Mouse (Mus musculus): Measurements from ENCODE around the gene Trp53rkb.
A peak's percentile ranks its signal among the peaks of the same experiment; 100 is the strongest.

Trp53rkb gene

GRCm38 (mm10) chr2:166799615-166800472 lies 7.5 kb downstream of the Trp53rkb start:
- no peak for DNase-seq (ENCODE audit: low spot score)

- DNase-seq (ENCODE audit: low spot score), result no peak
Measured at GRCm38 (mm10) chr2:166800473-166800857, 8.1 kb downstream of the Trp53rkb start.

GRCm38 (mm10) chr2:166801436-166801835 lies 9.1 kb downstream of the Trp53rkb start:
- no peak for DNase-seq (ENCODE audit: low spot score)

GRCm38 (mm10) chr2:166803298-166803697 lies 11.0 kb downstream of the Trp53rkb start:
- DNase-seq (ENCODE audit: low spot score), result no peak

- peak; percentile 89 for DNase-seq (ENCODE audit: low spot score)
Measured at GRCm38 (mm10) chr2:166805250-166806172, 13.2 kb downstream of the Trp53rkb start, which contains the start of gene Arfgef2. Gene Arfgef2 (plus strand): TSS chr2:166805588.

GRCm38 (mm10) chr2:166806173-166806705 lies 13.9 kb downstream of the Trp53rkb start:
- DNase-seq (ENCODE audit: low spot score), result no peak

GRCm38 (mm10) chr2:166806813-166807212 lies 14.5 kb downstream of the Trp53rkb start:
- no peak for DNase-seq (ENCODE audit: low spot score)

- DNase-seq (ENCODE audit: low spot score), result no peak
Measured at GRCm38 (mm10) chr2:166809499-166809898, 17.2 kb downstream of the Trp53rkb start.

- DNase-seq (ENCODE audit: low spot score), result no peak
Measured at GRCm38 (mm10) chr2:166810821-166811220, 18.5 kb downstream of the Trp53rkb start.

- DNase-seq (ENCODE audit: low spot score), result no peak
Measured at GRCm38 (mm10) chr2:166818463-166819143, 26.3 kb downstream of the Trp53rkb start.

- no peak for DNase-seq (ENCODE audit: low spot score)
Measured at GRCm38 (mm10) chr2:166819849-166820248, 27.5 kb downstream of the Trp53rkb start.

GRCm38 (mm10) chr2:166820844-166821243 lies 28.5 kb downstream of the Trp53rkb start:
- DNase-seq (ENCODE audit: low spot score), result no peak

GRCm38 (mm10) chr2:166821406-166821805 lies 29.1 kb downstream of the Trp53rkb start:
- DNase-seq (ENCODE audit: low spot score), result no peak

GRCm38 (mm10) chr2:166822119-166822826 lies 29.9 kb downstream of the Trp53rkb start:
- DNase-seq (ENCODE audit: low spot score), result no peak

- no peak for DNase-seq (ENCODE audit: low spot score)
Measured at GRCm38 (mm10) chr2:166822901-166823300, 30.6 kb downstream of the Trp53rkb start.

- peak; percentile 33 for DNase-seq (ENCODE audit: low spot score)
Measured at GRCm38 (mm10) chr2:166824386-166824785, 32.1 kb downstream of the Trp53rkb start.

- no peak for DNase-seq (ENCODE audit: low spot score)
Measured at GRCm38 (mm10) chr2:166824998-166825397, 32.7 kb downstream of the Trp53rkb start.

- DNase-seq (ENCODE audit: low spot score), result no peak
Measured at GRCm38 (mm10) chr2:166826491-166827224, 34.3 kb downstream of the Trp53rkb start.

- DNase-seq (ENCODE audit: low spot score), result no peak
Measured at GRCm38 (mm10) chr2:166828306-166828705, 36.0 kb downstream of the Trp53rkb start.

GRCm38 (mm10) chr2:166830350-166830749 lies 38.0 kb downstream of the Trp53rkb start:
- DNase-seq (ENCODE audit: low spot score), result peak; percentile 36

Measured in lung, postnatal 25 days (tissue).